ENCODE assay signal across 23 mouse cellular contexts in genomic region chr1:120293803-120294202, GRCm38 (mm10). TPM values are rescaled to one million over a fixed set of nuclear protein-coding genes. Genes with fewer than 3 reads are reported as not detected.
DNase-seq lines count a peak whose midpoint lies in the region; ATAC-seq lines count a peak whose summit lies in the region.
"Had no signal": no experiment of that assay in that cellular context is flagged by ENCODE, and none has a peak within 500 bp of the region (broad histone marks: within the 10 kb centered on the region; RNA-seq: fewer than 3 reads in every experiment).

No protein-coding gene starts in this region.

- no peak overlapping the region; the same call in 1 of the 2 replicates for H3K4me3 ChIP-seq in macrophage (ENCODE audit: inconsistent target)
- no peak overlapping the region for H3K4me3 ChIP-seq in neural tube, embryonic 15.5 days (replicated peaks)
- no peak overlapping the region for H3K4me3 ChIP-seq in midbrain, embryonic 13.5 days (replicated peaks)
- H3K4me3 ChIP-seq: hindbrain, embryonic 12.5 days; neural tube, embryonic 13.5 days had no signal

- H3K79me2 ChIP-seq in macrophage (ENCODE audit: inconsistent target), result no peaks in the 10 kb centered on the region

- peak overlapping the region; percentile 62 for H3K27ac ChIP-seq in macrophage
- no peak overlapping the region for H3K27ac ChIP-seq in neural tube, embryonic 15.5 days (replicated peaks)
- no peak overlapping the region for H3K27ac ChIP-seq in midbrain, embryonic 13.5 days
- H3K27ac ChIP-seq: hindbrain, embryonic 12.5 days; neural tube, embryonic 13.5 days had no signal

- no peaks in the 10 kb centered on the region for H3K4me1 ChIP-seq in neural tube, embryonic 15.5 days
- no peaks in the 10 kb centered on the region for H3K4me1 ChIP-seq in midbrain, embryonic 13.5 days (replicated peaks)
- H3K4me1 ChIP-seq: hindbrain, embryonic 12.5 days; neural tube, embryonic 13.5 days had no signal

- WGBS in macrophage (ENCODE audit: missing documents), result 15% methylated on average over 1 of the region's 1 CpGs
- WGBS in neural tube, embryonic 15.5 days, result 81% methylated on average over 1 of the region's 1 CpGs
- 77% methylated on average over 1 of the region's 1 CpGs for WGBS in midbrain, embryonic 13.5 days

- no peak for ATAC-seq in neural tube, embryonic 15.5 days (ENCODE audit: low FRiP score)
- no peak for ATAC-seq in midbrain, embryonic 13.5 days
- ATAC-seq: forebrain, embryonic 14.5 days; intestine, embryonic 16.5 days had no signal

- H3K9me3 ChIP-seq in neural tube, embryonic 15.5 days (replicated peaks), result 0 out of 2 replicates have a peak, but pooled peaks cover 4% of the 10 kb centered on the region
- H3K9me3 ChIP-seq in midbrain, embryonic 13.5 days, result peaks cover 4% of the 10 kb centered on the region; the same call in 1 of the 2 replicates
- H3K9me3 ChIP-seq: neural tube, embryonic 13.5 days had no signal

- no peak overlapping the region for H3K4me2 ChIP-seq in neural tube, embryonic 15.5 days
- no peak overlapping the region for H3K4me2 ChIP-seq in midbrain, embryonic 13.5 days (replicated peaks)
- H3K4me2 ChIP-seq: hindbrain, embryonic 12.5 days; liver, embryonic 11.5 days; neural tube, embryonic 13.5 days had no signal

- H3K9ac ChIP-seq in neural tube, embryonic 15.5 days (replicated peaks), result no peak overlapping the region
- H3K9ac ChIP-seq in midbrain, embryonic 13.5 days (replicated peaks), result no peak overlapping the region
- H3K9ac ChIP-seq: hindbrain, embryonic 12.5 days; neural tube, embryonic 13.5 days had no signal

- no peaks in the 10 kb centered on the region for H3K27me3 ChIP-seq in neural tube, embryonic 15.5 days (replicated peaks)
- no peaks in the 10 kb centered on the region for H3K27me3 ChIP-seq in midbrain, embryonic 13.5 days
- H3K27me3 ChIP-seq: hindbrain, embryonic 12.5 days; neural tube, embryonic 13.5 days had no signal

- no peaks in the 10 kb centered on the region for H3K36me3 ChIP-seq in macrophage (ENCODE audit: inconsistent target)
- no peaks in the 10 kb centered on the region for H3K36me3 ChIP-seq in neural tube, embryonic 15.5 days
- H3K36me3 ChIP-seq in midbrain, embryonic 13.5 days, result no peaks in the 10 kb centered on the region
- H3K36me3 ChIP-seq: hindbrain, embryonic 12.5 days; neural tube, embryonic 13.5 days had no signal

- peak; percentile 9 for DNase-seq in embryo, embryonic 10 days (ENCODE audit: low spot score)
- DNase-seq in embryo, embryonic 10.5 days (ENCODE audit: low spot score), result no peak
- DNase-seq in 3T3-L1 (ENCODE audit: low read depth, low spot score) (peak; percentile 35), NIH3T3 (ENCODE audit: low read depth) (peak; percentile 59)
- DNase-seq in adrenal gland, adult (ENCODE audit: inconsistent age in 2 of 2, low spot score in 1 of 2), result no peak
- DNase-seq: cerebellum, adult 11-12 months; heart, adult 11 months; kidney, postnatal 36 days; layer of hippocampus, postnatal 36 days; left cerebral cortex, postnatal 4 days; retina, postnatal 1 day had no signal

RNA-seq across cellular contexts. Expression of gene Steap3, which starts 21.3 kb away (rescaled TPM):
- total RNA-seq in macrophage (2018; cell fraction: chromatin; rRNA removed), result 10 to 100 TPM in 16 of 26 experiments, 1 to 10 TPM in 10; 2.0 to 49.3 (median 15.3) TPM
- 10 to 100 TPM; 20.7 to 52.8 (median 31.3) TPM for total RNA-seq in macrophage (2018; cell fraction: cytosol; rRNA removed)
- 10 to 100 TPM in 25 of 26 experiments, 1 to 10 TPM in 1; 4.7 to 54.2 (median 27.9) TPM for total RNA-seq in macrophage (2018; cell fraction: nucleus; rRNA removed)
- 26.5 to 41.9 TPM (median 39.9 TPM) in 3 replicates for polyA plus RNA-seq in macrophage (2018)
- polyA plus RNA-seq in neural tube, embryonic 15.5 days (2015; fragmentation: Nextera tagmentation; extraction: Ambion mirVana), result 3.9 and 5.4 TPM in 2 replicates
- polyA plus RNA-seq in midbrain, embryonic 13.5 days (2015; fragmentation: Nextera tagmentation; extraction: Ambion mirVana), result 1.5 and 2.1 TPM in 2 replicates

RNA-seq across cellular contexts. Expression of gene C1ql2, which starts 46.6 kb away (rescaled TPM):
- total RNA-seq in macrophage (2018; cell fraction: chromatin; rRNA removed), result not detected
- not detected for total RNA-seq in macrophage (2018; cell fraction: cytosol; rRNA removed)
- not detected for total RNA-seq in macrophage (2018; cell fraction: nucleus; rRNA removed)
- polyA plus RNA-seq in macrophage (2018), result not detected in 3 replicates
- polyA plus RNA-seq in neural tube, embryonic 15.5 days (2015; fragmentation: Nextera tagmentation; extraction: Ambion mirVana), result 1.4 and 3.2 TPM in 2 replicates
- 6.1 and 8.0 TPM in 2 replicates for polyA plus RNA-seq in midbrain, embryonic 13.5 days (2015; fragmentation: Nextera tagmentation; extraction: Ambion mirVana)
- total RNA-seq: adrenal gland, adult 18-20 months had no signal
- polyA plus RNA-seq: heart, embryonic 14.5 days; intestine, embryonic 16.5 days; liver, embryonic 11.5 days; small intestine, adult 2 months; testis, adult 2 months had no signal

Comparison
In these comparisons a context has a peak if more than half of its experiments do, and no peak if none do; other contexts are left out.
1. DNase-seq: peak in embryo, embryonic 10 days (single experiment), 3T3-L1 (single experiment) and NIH3T3 (single experiment); none in embryo, embryonic 10.5 days (single experiment) and adrenal gland, adult (0 of 2).